Mouse (Mus musculus) C2C12 (cell line): ENCODE measurements at regions not wholly inside any gene's neighbourhood (a gene's known extent, or its start where the extent isn't known, plus 50 kb on each side); places are given as distances from the start of the nearest gene placed in this dataset.

ENCODE experiments used
- H3K27me3 ChIP-seq: one replicate; pipeline ENCODE4 v1.6.1; 2011; ENCODE audit not compliant: control insufficient read depth, insufficient read depth, insufficient read length
- H3K36me3 ChIP-seq: one replicate; pipeline ENCODE4 v1.6.1; 2011; ENCODE audit not compliant: control insufficient read depth, insufficient read depth
- H3K4me3 ChIP-seq: one replicate; pipeline ENCODE4 v1.5.1; 2011; ENCODE audit warnings: mild to moderate bottlenecking, control low read depth; ENCODE audit not compliant: poor library complexity, insufficient read depth, severe bottlenecking
- H3K79me2 ChIP-seq: one replicate; pipeline ENCODE4 v1.6.1; 2011; ENCODE audit not compliant: control insufficient read depth, insufficient read depth
- H3K79me3 ChIP-seq: one replicate; pipeline ENCODE4 v1.6.1; 2011; ENCODE audit warnings: low read depth, control low read depth
- H3ac ChIP-seq: one replicate; pipeline ENCODE3; 2011; ENCODE audit warnings: low read depth; ENCODE audit not compliant: control insufficient read depth, insufficient read length
- CEBPB ChIP-seq: IDR thresholded peaks from one replicate; pipeline ENCODE4 v1.6.1; 2011; ENCODE audit warnings: low read depth, mild to moderate bottlenecking, control low read depth, moderate library complexity
- CTCF ChIP-seq: IDR thresholded peaks from one replicate; pipeline ENCODE4 v1.5.1; 2011; ENCODE audit not compliant: control insufficient read depth, insufficient read depth, insufficient read length
- FOSL1 ChIP-seq: IDR thresholded peaks from one replicate; pipeline ENCODE4 v1.8.0; 2011; ENCODE audit warnings: mild to moderate bottlenecking, low read length; ENCODE audit not compliant: poor library complexity, insufficient read depth, severe bottlenecking
- MAX ChIP-seq: IDR thresholded peaks from one replicate; pipeline ENCODE4 v1.6.1; 2011; ENCODE audit warnings: mild to moderate bottlenecking, control low read depth
- MYOD1 ChIP-seq: IDR thresholded peaks from one replicate; pipeline ENCODE4 v1.6.1; 2011; ENCODE audit warnings: low read depth; ENCODE audit not compliant: control insufficient read depth, insufficient read length
- MYOG ChIP-seq: IDR thresholded peaks from one replicate; pipeline ENCODE4 v1.6.1; 2011; ENCODE audit not compliant: control insufficient read depth, insufficient read length; ENCODE audit errors: extremely low read depth
- USF1 ChIP-seq: IDR thresholded peaks from one replicate; pipeline ENCODE4 v1.6.1; 2011; ENCODE audit warnings: low read depth, mild to moderate bottlenecking, control low read depth, moderate library complexity

- no peak overlapping the region for H3K4me3 ChIP-seq
- TF ChIP-seq CTCF (no peak), USF1 (no peak), CEBPB (no peak), MAX (no peak), MYOG (no peak), FOSL1 (no peak)
- H3K79me3 ChIP-seq: no peaks in the 10 kb centered on the region
- no peak overlapping the region for H3ac ChIP-seq
- no peaks in the 10 kb centered on the region for H3K79me2 ChIP-seq
- no peaks in the 10 kb centered on the region for H3K27me3 ChIP-seq
- no peaks in the 10 kb centered on the region for H3K36me3 ChIP-seq
Observed at GRCm38 (mm10) chr3:105374836-105375235, 77.3 kb upstream of the Kcnd3 start.

GRCm38 (mm10) chr3:105375383-105375782 is 76.7 kb upstream of the Kcnd3 start:
- TF ChIP-seq MYOD1: no peak
- TF ChIP-seq CTCF: no peak
- Histone ChIP-seq H3K27me3 (no peaks in the 10 kb centered on the region), H3K79me2 (no peaks in the 10 kb centered on the region), H3K79me3 (no peaks in the 10 kb centered on the region), H3ac (no peak overlapping the region), H3K36me3 (no peaks in the 10 kb centered on the region), H3K4me3 (no peak overlapping the region)

GRCm38 (mm10) chr3:105375820-105376219 is 76.3 kb upstream of the Kcnd3 start:
- no peak for TF ChIP-seq CTCF
- TF ChIP-seq MYOD1: no peak
- Histone ChIP-seq H3K4me3 (no peak overlapping the region), H3K27me3 (no peaks in the 10 kb centered on the region), H3K79me2 (no peaks in the 10 kb centered on the region), H3ac (no peak overlapping the region), H3K36me3 (no peaks in the 10 kb centered on the region), H3K79me3 (no peaks in the 10 kb centered on the region)

GRCm38 (mm10) chr3:105376346-105376745 is 75.8 kb upstream of the Kcnd3 start:
- H3K79me2 ChIP-seq: no peaks in the 10 kb centered on the region
- H3K36me3 ChIP-seq: no peaks in the 10 kb centered on the region
- no peak overlapping the region for H3ac ChIP-seq
- no peak overlapping the region for H3K4me3 ChIP-seq
- H3K79me3 ChIP-seq: no peaks in the 10 kb centered on the region
- TF ChIP-seq CTCF: no peak
- no peak for TF ChIP-seq CEBPB
- no peak for TF ChIP-seq MYOD1
- no peak for TF ChIP-seq MYOG
- TF ChIP-seq FOSL1: no peak
- TF ChIP-seq USF1: no peak
- H3K27me3 ChIP-seq: no peaks in the 10 kb centered on the region

- Histone ChIP-seq H3K79me3 (no peaks in the 10 kb centered on the region), H3K27me3 (no peaks in the 10 kb centered on the region), H3K36me3 (no peaks in the 10 kb centered on the region), H3ac (no peak overlapping the region), H3K79me2 (no peaks in the 10 kb centered on the region), H3K4me3 (no peak overlapping the region)
- TF ChIP-seq FOSL1 (no peak), MYOD1 (no peak)
Observed at GRCm38 (mm10) chr3:105380818-105381217, 71.3 kb upstream of the Kcnd3 start.

- Histone ChIP-seq H3K79me3 (no peaks in the 10 kb centered on the region), H3K36me3 (no peaks in the 10 kb centered on the region), H3K27me3 (no peaks in the 10 kb centered on the region), H3K4me3 (no peak overlapping the region), H3ac (no peak overlapping the region), H3K79me2 (no peaks in the 10 kb centered on the region)
- TF ChIP-seq CTCF (no peak), USF1 (no peak), MYOG (no peak), MAX (no peak), FOSL1 (no peak), MYOD1 (no peak), CEBPB (no peak)
Observed at GRCm38 (mm10) chr3:105392611-105393514, 59.3 kb upstream of the Kcnd3 start.
